Mouse (Mus musculus) embryonic fibroblast, embryonic 13.5 days (primary cell): Measurements from ENCODE around the gene Izumo1.

Experiments
- CTCF ChIP-seq: IDR thresholded peaks from 2 replicates; pipeline ENCODE4 v1.5.1; 2011; ENCODE audit warnings: mild to moderate bottlenecking, control low read depth, low read length, moderate library complexity, borderline replicate concordance; ENCODE audit not compliant: insufficient read depth
- POLR2A ChIP-seq: IDR thresholded peaks from 2 replicates; pipeline ENCODE4 v1.6.1; 2011; ENCODE audit warnings: low read depth, mild to moderate bottlenecking, control low read depth, low read length, moderate library complexity

GRCm38 (mm10) chr7:45668921-45669320, 47.3 kb downstream of the Izumo1 start:
- no peak for TF ChIP-seq POLR2A
- TF ChIP-seq CTCF = no peak
